Mouse (Mus musculus): Measurements from ENCODE around the gene Abca1. TPM values are rescaled to one million over a fixed set of nuclear protein-coding genes. Genes with fewer than 3 reads are reported as not detected.

The Abca1 gene
- polyA plus RNA-seq, 1 experiment from 2014 or later = 11.0 TPM

DNA sequence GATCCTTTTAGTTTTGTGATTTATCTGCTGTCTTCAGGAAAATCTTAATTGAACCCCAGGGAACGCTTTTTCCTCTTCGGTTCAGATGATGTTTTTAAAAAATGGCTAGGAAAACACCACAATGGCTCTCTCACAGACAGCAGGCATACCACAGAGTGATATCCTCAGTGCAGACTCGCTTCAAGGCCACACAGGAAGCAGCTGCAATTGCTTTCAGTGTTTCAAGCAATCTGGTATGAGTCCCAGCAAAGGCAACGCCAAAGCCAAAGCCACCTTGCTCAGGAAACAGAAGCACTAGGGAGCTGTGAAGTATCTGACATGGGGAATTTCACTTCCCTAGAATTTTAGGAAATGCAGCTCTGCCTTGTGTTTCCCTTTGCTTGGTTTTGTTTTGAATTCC, 27.4 kb upstream of the Abca1 start:
- DNase-seq = no peak

GRCm38 (mm10) chr4:53186573-53186972, 26.9 kb upstream of the Abca1 start:
- Histone ChIP-seq H3K4me1 (ENCODE audit: insufficient read depth) (no peaks in the 10 kb centered on the region; the same call in 1 of the 2 replicates), H3K9ac (replicated peaks) (no peak overlapping the region), H3K27me3 (ENCODE audit: insufficient read depth, low read length) (no peaks in the 10 kb centered on the region), H3K9me3 (ENCODE audit: low read length) (no peaks in the 10 kb centered on the region), H3K27ac (ENCODE audit: low read depth) (0 out of 2 replicates have a peak overlapping the region, but pooled peaks have one; percentile 22), H3K4me2 (ENCODE audit: low read depth, low read length) (no peak overlapping the region), H3K4me3 (ENCODE audit: low read depth, low read length) (no peak overlapping the region), H3K36me3 (replicated peaks; ENCODE audit: insufficient read depth, low read length) (no peaks in the 10 kb centered on the region)
- TF ChIP-seq EP300 (IDR thresholded peaks at IDR 0.05; ENCODE audit: low read depth) (no peak), CTCF (IDR thresholded peaks at IDR 0.05; ENCODE audit: low read depth) (no peak)
- ATAC-seq (no peak), DNase-seq (no peak)
- WGBS (ENCODE audit: insufficient replicate concordance) = 51% methylated on average over 4 of the region's 4 CpGs

More for the DNA sequence above, 27.4 kb upstream of the Abca1 start:
- no peaks in the 10 kb centered on the region; the same call in 1 of the 2 replicates for H3K4me1 ChIP-seq (ENCODE audit: insufficient read depth)
- peak overlapping the region; percentile 34; the same call in 1 of the 2 replicates for H3K27ac ChIP-seq (ENCODE audit: low read depth)
- no peak overlapping the region for H3K9ac ChIP-seq (replicated peaks)
- 0 out of 2 replicates have a peak, but pooled peaks have one; percentile 19 for TF ChIP-seq EP300 (IDR thresholded peaks at IDR 0.05; ENCODE audit: low read depth)
- TF ChIP-seq CTCF (IDR thresholded peaks at IDR 0.05; ENCODE audit: low read depth) = no peak
- H3K4me3 ChIP-seq (ENCODE audit: low read depth, low read length) = no peak overlapping the region
- 22% methylated on average over 4 of the region's 4 CpGs for WGBS (ENCODE audit: insufficient replicate concordance)
- H3K4me2 ChIP-seq (ENCODE audit: low read depth, low read length) = 0 out of 2 replicates have a peak overlapping the region, but pooled peaks have one; percentile 23
- peak; percentile 41; the same call in 1 of the 2 replicates for ATAC-seq
- no peaks in the 10 kb centered on the region for H3K36me3 ChIP-seq (replicated peaks; ENCODE audit: insufficient read depth, low read length)
- H3K9me3 ChIP-seq (ENCODE audit: low read length) = no peaks in the 10 kb centered on the region
- no peaks in the 10 kb centered on the region for H3K27me3 ChIP-seq (ENCODE audit: insufficient read depth, low read length)

GRCm38 (mm10) chr4:53186141-53186540, 26.4 kb upstream of the Abca1 start:
- Histone ChIP-seq H3K36me3 (replicated peaks; ENCODE audit: insufficient read depth, low read length) (no peaks in the 10 kb centered on the region), H3K4me1 (ENCODE audit: insufficient read depth) (no peaks in the 10 kb centered on the region; the same call in 1 of the 2 replicates), H3K9ac (replicated peaks) (no peak overlapping the region), H3K4me2 (ENCODE audit: low read depth, low read length) (no peak overlapping the region), H3K4me3 (ENCODE audit: low read depth, low read length) (no peak overlapping the region), H3K9me3 (ENCODE audit: low read length) (no peaks in the 10 kb centered on the region), H3K27me3 (ENCODE audit: insufficient read depth, low read length) (no peaks in the 10 kb centered on the region), H3K27ac (ENCODE audit: low read depth) (no peak overlapping the region)
- ATAC-seq (no peak), DNase-seq (no peak)
- WGBS (ENCODE audit: insufficient replicate concordance) = 67% methylated on average over 4 of the region's 4 CpGs
- TF ChIP-seq EP300 (IDR thresholded peaks at IDR 0.05; ENCODE audit: low read depth) = no peak
- TF ChIP-seq CTCF (IDR thresholded peaks at IDR 0.05; ENCODE audit: low read depth) = no peak

DNA sequence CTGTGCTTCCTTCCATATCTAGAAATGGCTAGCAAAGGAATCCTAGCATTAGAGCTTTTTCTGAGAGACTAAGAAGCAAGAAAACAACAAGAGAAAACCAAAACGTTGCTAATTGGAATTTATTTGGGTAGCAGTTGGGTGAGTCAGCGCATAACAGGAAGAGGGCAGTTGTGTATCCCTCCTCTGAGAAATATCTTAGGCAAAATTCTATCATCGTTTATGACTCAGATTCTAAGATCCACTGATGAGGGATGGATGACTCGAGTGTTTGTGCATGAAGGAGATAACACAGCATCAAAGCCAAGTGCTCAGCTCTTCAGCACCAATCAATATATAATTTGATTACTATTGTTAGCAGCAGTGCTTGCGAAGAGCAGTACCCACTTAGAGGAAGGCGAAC, 21.8 kb upstream of the Abca1 start:
- Histone ChIP-seq H3K4me2 (ENCODE audit: low read depth, low read length) (no peak overlapping the region), H3K36me3 (replicated peaks; ENCODE audit: insufficient read depth, low read length) (no peaks in the 10 kb centered on the region), H3K9me3 (ENCODE audit: low read length) (no peaks in the 10 kb centered on the region), H3K4me3 (ENCODE audit: low read depth, low read length) (no peak overlapping the region), H3K9ac (replicated peaks) (no peak overlapping the region), H3K4me1 (ENCODE audit: insufficient read depth) (no peaks in the 10 kb centered on the region; the same call in 1 of the 2 replicates), H3K27me3 (ENCODE audit: insufficient read depth, low read length) (no peaks in the 10 kb centered on the region), H3K27ac (ENCODE audit: low read depth) (no peak overlapping the region)
- no peak for TF ChIP-seq EP300 (IDR thresholded peaks at IDR 0.05; ENCODE audit: low read depth)
- TF ChIP-seq CTCF (IDR thresholded peaks at IDR 0.05; ENCODE audit: low read depth) = no peak
- DNase-seq (no peak), ATAC-seq (no peak)
- WGBS (ENCODE audit: insufficient replicate concordance) = 56% methylated on average over 6 of the region's 6 CpGs

DNA sequence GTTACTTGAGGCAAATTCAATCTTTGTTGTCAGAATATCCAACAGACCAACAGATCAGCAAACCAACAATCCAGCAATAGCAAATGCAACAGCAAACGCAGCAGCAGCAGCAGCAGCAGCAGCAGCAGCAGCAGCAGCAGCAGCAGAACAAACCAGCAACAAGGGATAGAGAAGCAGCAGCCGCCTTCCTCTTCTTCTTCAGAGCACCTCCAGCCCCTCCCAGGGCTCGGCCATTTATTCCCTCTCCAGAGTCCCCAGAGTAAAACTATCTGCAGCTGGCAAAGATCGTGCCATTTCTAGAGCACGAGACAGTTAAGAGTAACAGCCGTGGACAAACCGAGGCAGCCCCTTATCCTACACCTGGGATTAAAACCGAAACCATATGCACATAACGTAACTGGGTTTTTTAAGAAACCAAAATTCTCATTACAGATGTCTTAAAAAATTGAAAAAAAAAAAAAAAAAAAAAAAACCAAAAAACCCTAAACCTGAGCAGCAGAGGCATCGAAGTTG, 19.7 kb upstream of the Abca1 start:
- no peaks in the 10 kb centered on the region for H3K36me3 ChIP-seq (replicated peaks; ENCODE audit: insufficient read depth, low read length)
- H3K27me3 ChIP-seq (ENCODE audit: insufficient read depth, low read length) = no peaks in the 10 kb centered on the region
- no peak overlapping the region for H3K4me2 ChIP-seq (ENCODE audit: low read depth, low read length)
- 73% methylated on average over 10 of the region's 10 CpGs for WGBS (ENCODE audit: insufficient replicate concordance)
- no peak overlapping the region for H3K4me3 ChIP-seq (ENCODE audit: low read depth, low read length)
- DNase-seq (no peak), ATAC-seq (no peak)
- no peak for TF ChIP-seq CTCF (IDR thresholded peaks at IDR 0.05; ENCODE audit: low read depth)
- TF ChIP-seq EP300 (IDR thresholded peaks at IDR 0.05; ENCODE audit: low read depth) = no peak
- no peak overlapping the region for H3K27ac ChIP-seq (ENCODE audit: low read depth)
- no peaks in the 10 kb centered on the region for H3K4me1 ChIP-seq (ENCODE audit: insufficient read depth)
- H3K9me3 ChIP-seq (ENCODE audit: low read length) = no peaks in the 10 kb centered on the region
- H3K9ac ChIP-seq (replicated peaks) = no peak overlapping the region

- WGBS (ENCODE audit: insufficient replicate concordance) = 64% methylated on average over 7 of the region's 7 CpGs
- Histone ChIP-seq H3K36me3 (replicated peaks; ENCODE audit: insufficient read depth, low read length) (no peaks in the 10 kb centered on the region), H3K4me1 (ENCODE audit: insufficient read depth) (no peaks in the 10 kb centered on the region), H3K9ac (replicated peaks) (no peak overlapping the region), H3K4me2 (ENCODE audit: low read depth, low read length) (no peak overlapping the region), H3K9me3 (ENCODE audit: low read length) (no peaks in the 10 kb centered on the region), H3K27me3 (ENCODE audit: insufficient read depth, low read length) (no peaks in the 10 kb centered on the region), H3K4me3 (ENCODE audit: low read depth, low read length) (no peak overlapping the region), H3K27ac (ENCODE audit: low read depth) (no peak overlapping the region)
- no peak for ATAC-seq
- DNase-seq = no peak
- TF ChIP-seq CTCF (IDR thresholded peaks at IDR 0.05; ENCODE audit: low read depth) (no peak), EP300 (IDR thresholded peaks at IDR 0.05; ENCODE audit: low read depth) (no peak)
Measured at GRCm38 (mm10) chr4:53178489-53178888, 18.8 kb upstream of the Abca1 start.
